Mouse (Mus musculus) cerebellum, postnatal 25 days (tissue): ENCODE results near the gene Tox3.

Experiments used
- DNase-seq, 2 experiments: peaks; one replicate each; pipeline ENCODE4 v3.0.0; 2021; ENCODE audit warnings: mixed read lengths in 2 of 2

The Tox3 gene

GRCm38 (mm10) chr8:90348178-90348925 lies at the start of gene Tox3:
TSS of gene Tox3 (minus strand) at chr8:90348343.
- DNase-seq, result peak; percentile 32 to 67

- DNase-seq, result no peak
Measured at GRCm38 (mm10) chr8:90392643-90393042, 44.5 kb upstream of the Tox3 start.

GRCm38 (mm10) chr8:90391483-90392074 lies 43.4 kb upstream of the Tox3 start:
- DNase-seq, result no peak

GRCm38 (mm10) chr8:90390827-90391226 lies 42.7 kb upstream of the Tox3 start:
- no peak for DNase-seq

- DNase-seq, result no peak
Measured at GRCm38 (mm10) chr8:90379064-90379463, 30.9 kb upstream of the Tox3 start.

- DNase-seq, result no peak
Measured at GRCm38 (mm10) chr8:90378036-90378435, 29.9 kb upstream of the Tox3 start.

- DNase-seq, result peak; percentile 79 to 84
Measured at GRCm38 (mm10) chr8:90371611-90372222, 23.6 kb upstream of the Tox3 start.

GRCm38 (mm10) chr8:90369876-90370275 lies 21.7 kb upstream of the Tox3 start:
- DNase-seq, result no peak

GRCm38 (mm10) chr8:90356729-90357128 lies 8.6 kb upstream of the Tox3 start:
- DNase-seq, result no peak

GRCm38 (mm10) chr8:90354782-90355181 lies 6.6 kb upstream of the Tox3 start:
- DNase-seq, result no peak

GRCm38 (mm10) chr8:90353960-90354540 lies 5.9 kb upstream of the Tox3 start:
- DNase-seq, result no peak

GRCm38 (mm10) chr8:90353499-90353898 lies 5.4 kb upstream of the Tox3 start:
- DNase-seq, result no peak

- DNase-seq, result no peak
Measured at GRCm38 (mm10) chr8:90352991-90353390, 4.8 kb upstream of the Tox3 start.

GRCm38 (mm10) chr8:90349709-90350562 lies 1.8 kb upstream of the Tox3 start:
- DNase-seq, result no peak

- no peak for DNase-seq
Measured at GRCm38 (mm10) chr8:90348926-90349683, 962 bp upstream of the Tox3 start.

- peak; percentile 16 to 34 for DNase-seq
Measured at GRCm38 (mm10) chr8:90347581-90348177, 464 bp downstream of the Tox3 start.

- no peak for DNase-seq
Measured at GRCm38 (mm10) chr8:90346880-90347535, 1.1 kb downstream of the Tox3 start.

GRCm38 (mm10) chr8:90346138-90346879 lies 1.8 kb downstream of the Tox3 start:
- no peak for DNase-seq

- DNase-seq, result no peak
Measured at GRCm38 (mm10) chr8:90330377-90331285, 17.5 kb downstream of the Tox3 start.
